Mouse (Mus musculus): Measurements from ENCODE around the gene Plbd2. TPM values are rescaled to one million over a fixed set of nuclear protein-coding genes. Genes with fewer than 3 reads are reported as not detected.

Plbd2 gene
- polyA plus RNA-seq, 1 experiment from 2014 or later = 50.6 TPM

DNA sequence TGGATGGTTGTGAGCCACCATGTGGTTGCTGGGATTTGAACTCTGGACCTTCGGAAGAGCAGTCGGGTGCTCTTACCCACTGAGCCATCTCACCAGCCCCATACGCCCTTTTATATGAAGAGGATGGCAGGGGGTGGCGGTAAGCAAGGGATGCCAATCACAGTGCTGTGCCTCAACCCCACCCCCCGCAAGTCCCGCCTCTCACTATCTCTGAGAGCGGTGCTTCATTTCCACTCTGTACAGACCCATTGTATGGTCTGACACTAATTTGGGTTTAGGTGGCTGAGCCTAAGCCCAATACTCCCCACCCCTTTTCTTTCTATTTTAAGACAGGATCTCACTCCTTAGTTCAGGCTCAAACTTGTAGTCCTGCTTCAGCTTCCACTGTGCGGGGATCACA lies 27.6 kb downstream of the Plbd2 start:
- Histone ChIP-seq H3K9me3 (replicated peaks) (0 out of 2 replicates have a peak, but pooled peaks cover 5% of the 10 kb centered on the region), H3K27me3 (replicated peaks) (peaks cover 32% of the 10 kb centered on the region), H3K9ac (no peak overlapping the region), H3K4me1 (replicated peaks) (peaks cover 11% of the 10 kb centered on the region), H3K36me3 (no peaks in the 10 kb centered on the region), H3K27ac (ENCODE audit: poor library complexity, severe bottlenecking) (no peak overlapping the region), H3K4me2 (peak overlapping the region; percentile 48), H3K4me3 (no peak overlapping the region)
- 0 out of 2 replicates have a peak, but pooled peaks have one; percentile 24 for ATAC-seq (ENCODE audit: insufficient number of reproducible peaks, low FRiP score)
- WGBS = 50% methylated on average over 8 of the region's 8 CpGs

DNA sequence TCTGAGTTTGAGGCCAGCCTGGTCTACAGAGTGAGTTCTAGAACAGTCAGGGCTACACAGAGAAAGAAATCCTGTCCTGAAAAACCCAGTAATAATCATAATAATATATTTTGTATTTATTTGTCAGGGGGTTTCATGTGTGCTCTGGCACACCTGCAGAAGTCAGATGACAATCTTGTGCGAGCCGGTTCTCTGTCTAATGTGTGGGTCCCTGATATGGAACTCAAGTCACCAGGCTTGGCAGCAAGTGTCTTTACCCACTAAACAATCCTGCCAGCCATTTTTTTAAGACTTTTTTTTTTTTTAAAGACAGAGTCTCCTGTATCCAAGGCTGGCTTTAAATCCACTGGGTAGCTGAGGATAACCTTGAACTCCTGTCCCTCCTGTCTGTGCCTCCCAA lies 30.1 kb downstream of the Plbd2 start:
- peaks cover 11% of the 10 kb centered on the region for H3K4me1 ChIP-seq (replicated peaks)
- no peaks in the 10 kb centered on the region for H3K36me3 ChIP-seq
- 81% methylated on average over 2 of the region's 2 CpGs for WGBS
- H3K9ac ChIP-seq = no peak overlapping the region
- no peaks in the 10 kb centered on the region for H3K9me3 ChIP-seq (replicated peaks)
- H3K4me2 ChIP-seq = no peak overlapping the region
- H3K27me3 ChIP-seq (replicated peaks) = peaks cover 25% of the 10 kb centered on the region
- no peak overlapping the region for H3K4me3 ChIP-seq
- ATAC-seq (ENCODE audit: insufficient number of reproducible peaks, low FRiP score) = no peak
- H3K27ac ChIP-seq (ENCODE audit: poor library complexity, severe bottlenecking) = no peak overlapping the region

DNA sequence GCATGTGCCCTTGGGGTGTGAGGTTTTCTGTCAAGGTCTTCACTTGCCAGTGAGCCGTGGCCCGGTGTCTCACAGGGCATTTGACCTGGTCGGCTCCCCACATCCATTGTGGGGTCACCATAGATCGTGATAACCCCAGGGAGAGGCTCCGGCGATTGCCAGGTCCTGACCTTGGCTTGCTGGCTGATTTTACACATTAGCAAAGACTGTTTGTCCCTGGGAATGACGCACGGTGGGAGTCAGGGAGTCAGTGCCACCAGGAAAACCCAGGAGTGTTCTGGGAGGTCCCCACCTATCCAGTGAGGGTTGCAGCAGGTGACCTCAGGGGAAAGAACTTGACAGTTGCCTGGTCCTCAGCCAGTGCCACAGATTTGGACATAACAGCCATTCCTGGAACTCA lies 30.7 kb downstream of the Plbd2 start, which contains the start of gene Sdsl:
Gene Sdsl, minus strand, starts transcription at position 41 of the 400 bp plus-strand sequence.
- Histone ChIP-seq H3K4me1 (replicated peaks) (peaks cover 11% of the 10 kb centered on the region), H3K27ac (ENCODE audit: poor library complexity, severe bottlenecking) (no peak within 1 kb of the TSS), H3K4me3 (no peak within 1 kb of the TSS), H3K36me3 (no peaks in the 10 kb centered on the region), H3K4me2 (no peak within 1 kb of the TSS), H3K9me3 (replicated peaks) (no peaks in the 10 kb centered on the region), H3K9ac (no peak within 1 kb of the TSS), H3K27me3 (replicated peaks) (peaks cover 19% of the 10 kb centered on the region)
- 71% methylated on average over 8 of the region's 8 CpGs for WGBS
- no peak for ATAC-seq (ENCODE audit: insufficient number of reproducible peaks, low FRiP score)

DNA sequence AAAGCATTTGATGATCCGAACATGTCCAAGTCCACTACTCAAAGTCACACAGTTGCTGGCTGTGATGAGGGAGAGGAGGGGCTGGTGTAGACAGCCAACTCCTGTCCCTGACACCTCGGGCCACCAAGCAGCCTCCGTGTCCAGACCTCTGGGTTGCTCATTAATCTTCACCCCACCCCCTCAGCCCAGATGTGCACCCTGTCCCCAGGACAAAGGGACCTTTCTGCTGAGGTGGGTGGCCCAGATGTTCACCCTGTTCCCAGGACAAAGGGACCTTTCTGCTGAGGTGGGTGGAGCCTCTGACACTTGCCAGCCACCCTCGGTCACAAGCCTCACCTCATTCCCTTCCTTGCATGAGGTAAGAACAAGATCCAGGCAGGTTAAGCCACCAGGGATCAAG lies 31.9 kb downstream of the Plbd2 start:
- Histone ChIP-seq H3K4me2 (no peak overlapping the region), H3K4me3 (no peak overlapping the region), H3K27me3 (replicated peaks) (peaks cover 14% of the 10 kb centered on the region), H3K27ac (ENCODE audit: poor library complexity, severe bottlenecking) (no peak overlapping the region), H3K4me1 (replicated peaks) (peaks cover 9% of the 10 kb centered on the region), H3K9ac (no peak overlapping the region), H3K36me3 (no peaks in the 10 kb centered on the region), H3K9me3 (replicated peaks) (no peaks in the 10 kb centered on the region)
- no peak for ATAC-seq (ENCODE audit: insufficient number of reproducible peaks, low FRiP score)
- WGBS = 47% methylated on average over 4 of the region's 4 CpGs

DNA sequence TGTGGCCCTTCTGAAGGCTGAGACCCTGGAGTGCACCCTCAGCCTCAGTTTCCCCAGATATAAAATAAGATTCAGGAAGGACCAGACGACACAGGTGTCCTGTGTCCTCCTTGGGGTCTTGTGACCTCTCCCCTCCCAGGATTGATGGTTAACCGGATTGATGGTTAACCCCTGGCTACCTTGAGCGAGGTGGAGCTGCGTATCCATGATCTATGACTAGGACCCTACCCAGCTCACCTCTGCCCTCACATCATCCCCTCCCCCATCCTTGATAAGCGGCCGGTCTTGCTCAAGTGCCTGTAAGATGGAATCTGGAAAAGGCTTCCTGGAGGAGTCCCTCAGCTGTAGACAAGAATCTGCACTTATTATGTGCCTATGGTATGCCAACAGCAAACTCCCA lies 34.6 kb downstream of the Plbd2 start:
- Histone ChIP-seq H3K27me3 (replicated peaks) (no peaks in the 10 kb centered on the region), H3K9me3 (replicated peaks) (peaks cover 10% of the 10 kb centered on the region), H3K4me1 (replicated peaks) (peaks cover 10% of the 10 kb centered on the region), H3K4me3 (no peak overlapping the region), H3K36me3 (no peaks in the 10 kb centered on the region), H3K9ac (no peak overlapping the region), H3K4me2 (no peak overlapping the region), H3K27ac (ENCODE audit: poor library complexity, severe bottlenecking) (no peak overlapping the region)
- ATAC-seq (ENCODE audit: insufficient number of reproducible peaks, low FRiP score) = no peak
- 71% methylated on average over 6 of the region's 6 CpGs for WGBS

DNA sequence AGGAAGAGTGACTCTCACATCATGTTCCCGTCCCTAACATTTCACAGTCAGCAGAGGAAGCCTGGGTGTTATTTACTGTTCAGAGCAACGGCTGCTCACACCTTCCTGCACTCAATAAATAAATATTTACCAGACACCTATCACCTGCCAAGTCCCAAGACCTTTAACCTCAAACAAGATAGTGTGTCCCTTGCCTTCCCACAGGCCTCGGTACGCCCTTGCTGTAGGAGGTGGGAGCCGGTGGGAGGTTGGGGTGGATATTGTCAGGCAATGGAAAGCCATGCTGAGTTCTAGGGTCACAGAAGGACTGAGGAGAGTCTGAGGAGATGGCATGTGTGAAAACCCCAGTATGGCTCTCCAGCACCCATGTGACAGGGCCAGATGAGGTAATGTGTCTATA lies 35.1 kb downstream of the Plbd2 start:
- H3K9me3 ChIP-seq (replicated peaks) = peaks cover 10% of the 10 kb centered on the region
- ATAC-seq (ENCODE audit: insufficient number of reproducible peaks, low FRiP score) = no peak
- no peak overlapping the region for H3K9ac ChIP-seq
- peaks cover 10% of the 10 kb centered on the region for H3K4me1 ChIP-seq (replicated peaks)
- H3K4me2 ChIP-seq = no peak overlapping the region
- WGBS = 73% methylated on average over 5 of the region's 5 CpGs
- H3K36me3 ChIP-seq = no peaks in the 10 kb centered on the region
- H3K27ac ChIP-seq (ENCODE audit: poor library complexity, severe bottlenecking) = no peak overlapping the region
- H3K4me3 ChIP-seq = no peak overlapping the region
- H3K27me3 ChIP-seq (replicated peaks) = 0 out of 2 replicates have a peak, but pooled peaks cover 2% of the 10 kb centered on the region

DNA sequence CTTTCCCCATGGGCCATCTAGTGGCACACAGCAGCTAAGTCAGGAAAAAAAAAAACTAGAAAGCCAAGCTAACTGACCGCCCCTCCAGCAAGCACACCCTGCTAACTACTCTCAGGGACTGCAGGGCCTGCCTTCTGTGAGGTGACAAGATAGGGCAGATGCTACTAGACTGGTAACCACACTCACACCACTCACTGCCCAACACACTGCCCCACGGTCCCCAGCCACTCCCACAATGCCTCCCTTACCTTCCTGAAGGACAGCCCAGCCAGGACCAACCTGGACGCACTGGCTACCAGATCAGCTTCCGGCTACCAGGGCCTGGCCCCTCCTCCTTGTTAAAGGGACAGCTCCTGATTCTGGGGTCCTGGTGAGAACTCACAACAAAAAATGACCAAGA lies 36.4 kb downstream of the Plbd2 start:
- peak overlapping the region; percentile 57 for H3K9ac ChIP-seq
- no peak for ATAC-seq (ENCODE audit: insufficient number of reproducible peaks, low FRiP score)
- H3K27ac ChIP-seq (ENCODE audit: poor library complexity, severe bottlenecking) = no peak overlapping the region

DNA sequence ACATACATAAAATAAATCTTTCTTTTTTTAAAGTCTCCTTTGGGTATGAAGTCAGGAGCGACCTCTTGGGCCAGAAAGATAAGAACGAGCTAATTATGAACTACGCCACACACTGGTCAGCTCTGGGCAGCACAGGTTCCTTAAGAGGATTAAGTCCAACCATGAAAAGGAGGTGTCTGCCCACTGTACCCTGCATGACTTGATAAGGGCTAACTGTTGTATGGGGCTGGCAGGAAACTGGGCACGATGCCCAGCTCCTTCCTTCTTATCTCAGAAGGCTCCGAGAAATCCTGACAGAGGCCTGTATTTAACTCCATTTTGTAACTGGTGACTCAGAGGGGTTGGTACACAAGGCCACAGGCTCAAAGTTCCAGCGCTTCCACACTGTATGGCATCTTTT lies 37.6 kb downstream of the Plbd2 start:
- Histone ChIP-seq H3K4me3 (no peak overlapping the region), H3K27me3 (replicated peaks) (peaks cover 23% of the 10 kb centered on the region), H3K27ac (ENCODE audit: poor library complexity, severe bottlenecking) (no peak overlapping the region), H3K9me3 (replicated peaks) (peaks cover 10% of the 10 kb centered on the region), H3K4me2 (no peak overlapping the region), H3K4me1 (replicated peaks) (peaks cover 10% of the 10 kb centered on the region), H3K9ac (no peak overlapping the region), H3K36me3 (no peaks in the 10 kb centered on the region)
- ATAC-seq (ENCODE audit: insufficient number of reproducible peaks, low FRiP score) = peak; percentile 54
- WGBS = 43% methylated on average over 6 of the region's 6 CpGs

More for the DNA sequence above, 36.4 kb downstream of the Plbd2 start:
- Histone ChIP-seq H3K36me3 (no peaks in the 10 kb centered on the region), H3K27me3 (replicated peaks) (peaks cover 14% of the 10 kb centered on the region), H3K4me2 (peak overlapping the region; percentile 62), H3K9me3 (replicated peaks) (peaks cover 10% of the 10 kb centered on the region), H3K4me3 (peak overlapping the region; percentile 47), H3K4me1 (replicated peaks) (peaks cover 10% of the 10 kb centered on the region)
- 11% methylated on average over 4 of the region's 4 CpGs for WGBS

DNA sequence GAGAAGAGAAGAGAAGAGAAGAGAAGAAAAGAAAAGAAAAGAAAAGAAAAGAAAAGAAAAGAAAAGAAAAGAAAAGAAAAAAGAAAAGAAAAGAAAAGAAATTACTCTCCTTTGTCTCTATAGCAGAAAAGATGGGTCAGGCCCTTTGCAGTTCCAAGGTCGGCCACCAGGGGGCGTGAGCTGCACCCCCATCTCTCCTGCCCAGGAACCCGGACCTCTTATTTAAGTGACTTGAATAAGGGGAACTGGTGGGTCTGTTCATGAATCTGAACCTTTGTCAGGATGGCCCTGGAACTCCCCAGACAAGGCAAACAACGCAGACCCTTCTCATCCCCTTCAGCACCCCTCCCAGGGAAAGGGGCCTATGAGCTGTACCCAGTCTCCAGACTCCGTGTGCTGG lies 38.4 kb downstream of the Plbd2 start:
- Histone ChIP-seq H3K36me3 (no peaks in the 10 kb centered on the region), H3K9me3 (replicated peaks) (peaks cover 10% of the 10 kb centered on the region), H3K27ac (ENCODE audit: poor library complexity, severe bottlenecking) (no peak overlapping the region), H3K9ac (no peak overlapping the region), H3K4me1 (replicated peaks) (peaks cover 10% of the 10 kb centered on the region), H3K4me3 (no peak overlapping the region), H3K4me2 (no peak overlapping the region), H3K27me3 (replicated peaks) (peaks cover 31% of the 10 kb centered on the region)
- no peak for ATAC-seq (ENCODE audit: insufficient number of reproducible peaks, low FRiP score)
- WGBS = 47% methylated on average over 5 of the region's 5 CpGs

DNA sequence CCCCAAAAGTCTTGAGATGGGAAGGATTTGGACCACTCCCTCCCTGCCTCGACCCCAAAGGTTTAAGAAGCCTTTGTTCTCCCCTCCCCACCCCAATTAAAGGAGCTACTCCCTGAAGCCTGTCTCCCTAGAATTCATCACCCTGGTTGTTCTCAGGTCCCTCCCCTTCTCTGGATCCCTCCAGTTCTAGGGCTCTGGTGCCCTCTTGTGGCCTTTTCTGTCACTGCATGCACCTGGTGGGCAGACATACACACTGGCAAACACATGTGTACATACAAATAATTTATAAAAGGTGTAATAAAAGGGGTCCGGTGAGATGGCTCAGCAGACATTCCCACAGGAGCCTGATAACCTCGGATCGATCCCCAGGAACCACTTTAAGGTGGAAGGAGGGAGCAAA lies 39.1 kb downstream of the Plbd2 start:
- H3K4me3 ChIP-seq = no peak overlapping the region
- H3K27me3 ChIP-seq (replicated peaks) = peaks cover 38% of the 10 kb centered on the region
- no peaks in the 10 kb centered on the region for H3K36me3 ChIP-seq
- peaks cover 10% of the 10 kb centered on the region for H3K9me3 ChIP-seq (replicated peaks)
- ATAC-seq (ENCODE audit: insufficient number of reproducible peaks, low FRiP score) = no peak
- 75% methylated on average over 4 of the region's 4 CpGs for WGBS
- H3K4me1 ChIP-seq (replicated peaks) = peaks cover 10% of the 10 kb centered on the region
- H3K9ac ChIP-seq = no peak overlapping the region
- no peak overlapping the region for H3K27ac ChIP-seq (ENCODE audit: poor library complexity, severe bottlenecking)
- no peak overlapping the region for H3K4me2 ChIP-seq

DNA sequence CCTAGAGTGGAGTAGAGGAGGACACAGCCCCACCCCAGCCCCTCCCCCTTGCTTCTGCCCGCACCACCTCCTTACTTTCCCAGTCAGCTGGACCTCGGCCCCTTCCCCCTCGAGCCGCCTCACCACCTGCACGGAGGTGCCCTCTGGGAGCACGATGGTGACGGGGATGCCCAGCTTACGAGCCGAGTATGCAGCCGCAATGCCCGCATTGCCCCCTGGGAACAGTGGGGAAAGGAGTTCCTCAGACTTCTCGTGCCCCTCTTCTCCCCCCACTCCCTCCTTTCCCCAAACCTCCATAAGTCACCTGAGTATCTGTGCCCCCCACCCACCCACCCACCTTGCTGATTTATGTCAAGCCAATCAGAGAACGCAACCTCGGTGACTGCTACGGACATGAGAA lies 41.5 kb downstream of the Plbd2 start:
- ATAC-seq (ENCODE audit: insufficient number of reproducible peaks, low FRiP score) = no peak
- Histone ChIP-seq H3K9me3 (replicated peaks) (peaks cover 10% of the 10 kb centered on the region), H3K27ac (ENCODE audit: poor library complexity, severe bottlenecking) (no peak overlapping the region), H3K4me3 (no peak overlapping the region), H3K36me3 (no peaks in the 10 kb centered on the region), H3K4me2 (no peak overlapping the region), H3K4me1 (replicated peaks) (peaks cover 16% of the 10 kb centered on the region), H3K27me3 (replicated peaks) (peaks cover 46% of the 10 kb centered on the region), H3K9ac (no peak overlapping the region)
- 68% methylated on average over 15 of the region's 15 CpGs for WGBS

DNA sequence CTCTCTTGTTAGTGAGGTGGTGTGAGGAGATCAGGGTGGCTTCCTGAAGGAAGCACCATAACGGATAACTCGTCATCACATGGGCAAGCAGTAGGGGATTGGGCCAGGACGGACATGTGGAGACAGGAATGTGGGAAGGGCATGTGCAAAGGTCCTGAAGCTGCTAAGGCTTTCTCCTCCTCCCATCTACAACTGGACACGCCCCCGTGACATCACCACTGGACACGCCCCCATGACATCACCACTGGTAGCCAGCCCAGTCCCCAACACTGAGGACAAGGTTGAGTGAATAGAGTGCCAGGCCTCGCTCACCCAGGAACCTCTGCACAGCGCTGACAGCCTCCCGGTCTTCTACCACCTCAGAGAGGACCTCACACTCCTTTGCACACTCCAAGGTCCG lies 44.3 kb downstream of the Plbd2 start:
- no peaks in the 10 kb centered on the region for H3K36me3 ChIP-seq
- no peak overlapping the region for H3K9ac ChIP-seq
- 65% methylated on average over 10 of the region's 10 CpGs for WGBS
- H3K27me3 ChIP-seq (replicated peaks) = peaks cover 70% of the 10 kb centered on the region
- H3K4me3 ChIP-seq = no peak overlapping the region
- no peak overlapping the region for H3K4me2 ChIP-seq
- no peak overlapping the region for H3K27ac ChIP-seq (ENCODE audit: poor library complexity, severe bottlenecking)
- ATAC-seq (ENCODE audit: insufficient number of reproducible peaks, low FRiP score) = no peak
- peaks cover under 1% of the 10 kb centered on the region; the same call in 1 of the 2 replicates for H3K9me3 ChIP-seq (replicated peaks)
- H3K4me1 ChIP-seq (replicated peaks) = peaks cover 6% of the 10 kb centered on the region; the same call in 1 of the 2 replicates
